Mouse (Mus musculus): Measurements from ENCODE around the gene Hnf4a.

Gene Hnf4a

GRCm38 (mm10) chr2:163548822-163549221 is 42.2 kb downstream of the Hnf4a start:
- DNase-seq (ENCODE audit: low read depth, low spot score) = no peak

GRCm38 (mm10) chr2:163549786-163550185 is 43.2 kb downstream of the Hnf4a start:
- no peak for DNase-seq (ENCODE audit: low read depth, low spot score)

- no peak for DNase-seq (ENCODE audit: low read depth, low spot score)
These were observed 45.9 kb downstream of the Hnf4a start for GRCm38 (mm10) chr2:163552518-163552929.

- no peak for DNase-seq (ENCODE audit: low read depth, low spot score)
These were observed 47.9 kb downstream of the Hnf4a start for GRCm38 (mm10) chr2:163554425-163554982.

DNA sequence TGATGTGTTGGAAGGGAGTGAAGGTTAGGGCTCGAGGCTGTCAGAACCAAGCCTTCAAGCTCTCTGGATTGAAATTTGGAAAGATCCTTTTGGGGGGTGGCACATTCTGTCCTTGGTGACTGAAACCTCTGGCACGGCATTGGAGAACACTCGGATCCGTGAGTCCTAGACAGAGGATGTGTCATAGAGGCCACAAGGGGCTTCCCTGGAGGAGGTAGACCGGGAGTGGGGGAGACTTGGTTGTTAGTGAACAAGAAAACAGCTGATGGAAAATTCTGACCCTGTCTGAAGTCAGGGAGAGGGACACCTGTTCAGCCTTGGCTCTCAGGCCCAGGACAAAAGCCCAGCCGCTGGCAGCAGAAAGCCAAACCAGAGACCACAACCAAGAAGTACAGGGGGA is 48.4 kb downstream of the Hnf4a start:
- no peak for DNase-seq (ENCODE audit: low read depth, low spot score)

GRCm38 (mm10) chr2:163555417-163555816 is 48.8 kb downstream of the Hnf4a start:
- DNase-seq (ENCODE audit: low read depth, low spot score) = no peak

GRCm38 (mm10) chr2:163558548-163558947 is 51.9 kb downstream of the Hnf4a start:
- DNase-seq (ENCODE audit: low read depth, low spot score) = no peak

DNA sequence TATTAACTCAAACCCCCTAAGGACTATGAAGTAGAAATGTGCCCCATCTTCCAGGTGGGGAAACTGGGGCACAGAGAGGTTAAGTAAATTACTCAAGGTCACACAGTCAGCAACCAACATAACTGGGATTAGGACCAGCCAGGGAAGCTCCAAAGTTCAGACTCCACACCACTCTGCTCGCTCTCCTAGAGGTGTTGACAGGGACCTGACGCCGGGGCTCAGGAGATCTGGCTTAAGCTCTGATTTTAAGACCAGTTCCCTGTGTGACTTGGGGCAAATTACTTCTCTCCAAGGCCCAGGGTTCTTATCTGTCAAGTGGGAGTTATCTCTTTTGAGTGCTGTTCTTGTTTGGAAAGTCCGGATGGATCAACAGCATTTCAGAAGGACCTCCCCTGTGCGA is 52.6 kb downstream of the Hnf4a start:
- DNase-seq (ENCODE audit: low read depth, low spot score) = no peak

GRCm38 (mm10) chr2:163560247-163560646 is 53.6 kb downstream of the Hnf4a start:
- DNase-seq (ENCODE audit: low read depth, low spot score) = no peak

GRCm38 (mm10) chr2:163561258-163561948 is 54.8 kb downstream of the Hnf4a start:
- DNase-seq (ENCODE audit: low read depth, low spot score) = no peak

- DNase-seq (ENCODE audit: low read depth, low spot score) = peak; percentile 26
These were observed 58.0 kb downstream of the Hnf4a start for GRCm38 (mm10) chr2:163564646-163565045.

GRCm38 (mm10) chr2:163574321-163574720 is 67.7 kb downstream of the Hnf4a start:
- DNase-seq (ENCODE audit: low read depth, low spot score) = no peak

DNA sequence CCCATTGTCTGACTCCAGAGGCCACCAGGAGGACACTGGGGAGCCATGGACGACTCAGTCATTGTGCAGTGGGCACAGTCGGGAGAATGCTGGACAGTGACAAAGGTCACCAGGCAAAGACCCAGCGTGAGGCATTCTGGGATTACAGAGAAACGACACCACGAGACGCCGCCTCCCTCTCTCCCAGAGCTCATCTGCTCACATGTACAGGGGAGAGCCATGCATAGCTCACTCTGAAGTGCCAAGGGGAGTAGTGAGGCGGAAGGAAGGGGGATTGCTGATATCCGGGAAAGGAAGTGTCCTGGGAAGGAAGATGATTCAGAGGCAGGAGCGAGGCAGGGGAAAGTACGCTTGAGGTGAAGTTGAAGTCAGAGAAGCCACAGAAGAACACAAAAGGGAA is 68.6 kb downstream of the Hnf4a start:
- no peak for DNase-seq (ENCODE audit: low read depth, low spot score)

DNA sequence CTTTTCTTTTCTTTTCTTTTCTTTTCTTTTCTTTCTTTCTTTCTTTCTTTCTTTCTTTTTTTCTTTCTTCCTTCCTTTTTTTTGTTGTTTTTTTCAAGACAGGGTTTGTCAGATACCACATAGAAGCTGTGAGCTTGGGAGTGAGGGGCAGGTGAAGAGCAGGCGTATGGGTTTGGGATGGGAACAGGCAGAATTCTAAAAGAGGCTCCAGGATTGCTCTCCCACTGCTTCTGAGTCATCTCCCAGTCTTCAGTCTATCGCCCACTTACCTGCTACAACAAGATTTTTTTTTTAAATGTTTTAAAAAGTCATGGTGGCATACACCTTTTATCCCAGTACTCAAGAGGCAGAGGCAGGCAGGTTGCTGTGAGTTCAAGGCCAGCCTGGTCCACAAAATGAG is 71.4 kb downstream of the Hnf4a start:
- DNase-seq (ENCODE audit: low read depth, low spot score) = no peak

DNA sequence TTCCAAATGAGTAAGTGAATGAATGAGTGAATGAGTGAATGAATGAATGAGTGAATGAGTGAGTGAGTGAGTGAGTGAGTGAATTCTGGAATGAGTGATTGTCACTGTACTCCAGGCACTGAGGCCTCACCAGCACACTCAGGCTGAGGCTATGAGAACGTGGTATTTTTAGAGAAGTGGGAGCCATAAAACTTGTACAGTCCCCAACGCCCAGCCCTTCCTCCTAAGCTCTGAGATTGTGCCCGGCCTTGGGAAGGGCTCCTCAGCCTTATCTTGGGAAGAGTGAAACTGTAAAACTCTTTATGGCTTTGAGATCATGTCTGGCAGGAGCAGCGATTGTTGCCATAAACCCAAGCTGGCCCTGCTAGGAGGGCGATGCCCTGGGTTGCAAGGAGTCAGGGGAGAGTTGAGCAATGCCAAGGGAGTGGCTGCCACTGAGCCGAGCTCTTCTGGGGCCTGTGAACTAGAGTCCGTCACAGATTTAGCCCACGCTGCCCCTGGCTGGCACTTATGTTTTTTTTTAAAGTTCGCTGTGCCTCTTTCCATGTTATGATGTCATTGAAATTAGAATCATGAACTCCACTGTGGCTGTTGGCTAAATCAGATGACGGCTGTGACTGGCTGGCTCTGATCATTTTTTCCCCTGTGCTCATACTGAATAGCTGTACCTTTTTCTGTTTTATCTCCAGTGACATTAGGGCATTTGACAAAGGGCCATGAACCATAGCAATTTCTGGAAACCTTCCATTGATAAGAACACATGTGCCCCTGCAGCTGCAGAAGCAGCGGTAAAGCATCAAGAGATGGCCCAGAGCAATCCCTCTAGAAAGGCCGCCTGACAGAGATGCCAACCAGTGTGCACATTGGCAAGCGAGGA is 73.7 kb downstream of the Hnf4a start:
- DNase-seq (ENCODE audit: low read depth, low spot score) = no peak

GRCm38 (mm10) chr2:163583226-163584087 is 76.8 kb downstream of the Hnf4a start:
- peak; percentile 66 for DNase-seq (ENCODE audit: low read depth, low spot score)

- DNase-seq (ENCODE audit: low read depth, low spot score) = no peak
These were observed 77.4 kb downstream of the Hnf4a start for GRCm38 (mm10) chr2:163584088-163584426.

DNA sequence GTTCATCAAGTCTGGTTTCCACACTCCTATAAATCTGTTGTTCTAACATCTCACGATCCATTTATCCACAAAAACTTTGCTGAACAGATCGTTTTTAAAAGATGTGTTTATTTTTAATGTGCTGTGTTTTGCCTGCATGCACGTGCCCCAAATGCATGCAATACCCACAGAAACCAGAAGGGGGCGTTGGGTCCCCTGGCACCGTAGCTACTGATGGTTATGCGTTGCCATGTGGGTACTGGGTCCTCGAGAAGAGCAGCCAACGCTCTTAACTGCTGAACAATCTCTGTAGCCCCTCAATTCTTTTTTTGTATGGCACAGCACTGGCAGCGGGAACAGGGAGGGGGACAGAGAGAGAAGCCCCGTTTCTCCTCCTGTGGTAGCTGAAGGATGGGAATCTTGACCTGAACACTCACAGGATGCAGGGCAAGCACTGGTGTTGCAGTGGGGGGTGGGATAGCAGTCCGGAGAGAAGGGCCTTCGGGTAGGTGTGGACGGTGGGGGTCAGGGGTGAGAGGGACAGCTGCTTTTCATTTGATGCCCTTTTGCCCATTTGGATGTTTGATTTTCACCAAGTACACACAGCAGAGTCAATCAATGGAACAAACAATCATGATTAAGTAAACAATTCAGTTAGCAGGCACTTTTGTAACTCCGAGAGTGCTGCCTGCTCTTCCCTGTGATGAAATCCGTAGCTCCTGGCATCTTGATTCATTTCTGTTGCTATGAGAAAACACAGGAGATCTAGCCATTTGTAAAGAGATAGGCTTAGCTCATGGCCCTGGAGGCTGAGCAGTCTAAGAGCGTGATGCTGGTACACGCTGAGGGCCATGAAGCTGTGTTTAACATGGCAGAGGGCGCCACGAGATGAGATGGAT is 80.0 kb downstream of the Hnf4a start:
- DNase-seq (ENCODE audit: low read depth, low spot score) = no peak

- DNase-seq (ENCODE audit: low read depth, low spot score) = no peak
These were observed 80.9 kb downstream of the Hnf4a start for GRCm38 (mm10) chr2:163587506-163587905.

- DNase-seq (ENCODE audit: low read depth, low spot score) = peak; percentile 55
These were observed 83.6 kb downstream of the Hnf4a start for GRCm38 (mm10) chr2:163590211-163590610.

GRCm38 (mm10) chr2:163590996-163591395 is 84.4 kb downstream of the Hnf4a start:
- peak; percentile 90 for DNase-seq (ENCODE audit: low read depth, low spot score)
